Mouse (Mus musculus) liver, adult 2 months (tissue): ENCODE measurements around the gene H60b. TPM values are rescaled to one million over a fixed set of nuclear protein-coding genes. Genes with fewer than 3 reads are reported as not detected.
A peak's percentile ranks its signal among the peaks of the same experiment; 100 is the strongest.
"Not testable (repeated sequence)": the region's sequence is repeated elsewhere in the genome, so short reads cannot be mapped to it uniquely, and the experiment has no call there.

Source experiments
- DNase-seq: peaks from one replicate; pipeline ENCODE4 v3.0.0-alpha.2; 2011; ENCODE audit warnings: low read depth, low spot score; ENCODE audit errors: extremely low read depth
- H3K27ac ChIP-seq: fragments of 200-500 bp; replicated peaks from 2 replicates; pipeline ENCODE4 v1.5.1; 2012; ENCODE audit warnings: low read depth, mild to moderate bottlenecking, control low read depth, inconsistent platforms, low read length; ENCODE audit not compliant: insufficient read depth
- H3K27me3 ChIP-seq: fragments of 200-500 bp; 2 replicates; pipeline ENCODE4 v1.6.1; 2012; ENCODE audit warnings: mild to moderate bottlenecking, moderate library complexity, low read length, inconsistent platforms; ENCODE audit not compliant: control insufficient read depth, insufficient read depth
- H3K36me3 ChIP-seq: fragments of 200-500 bp; 2 replicates; pipeline ENCODE4 v1.6.1; 2012; ENCODE audit warnings: low read length, inconsistent platforms; ENCODE audit not compliant: control insufficient read depth, insufficient read depth
- H3K4me1 ChIP-seq: fragments of 200-500 bp; 2 replicates; pipeline ENCODE4 v1.6.1; 2011; ENCODE audit warnings: low read length; ENCODE audit not compliant: control insufficient read depth, insufficient read depth
- H3K4me3 ChIP-seq: fragments of 200-500 bp; 2 replicates; pipeline ENCODE4 v1.5.1; 2011; ENCODE audit warnings: low read depth, mild to moderate bottlenecking, control low read depth, low read length, moderate library complexity; ENCODE audit not compliant: insufficient read depth
- H3K79me2 ChIP-seq: fragments of 200-500 bp; 2 replicates; pipeline ENCODE4 v1.6.1; 2012; ENCODE audit warnings: inconsistent platforms, mild to moderate bottlenecking, low read length, moderate library complexity; ENCODE audit not compliant: control insufficient read depth, insufficient read depth
- H3K9ac ChIP-seq: fragments of 200-500 bp; 2 replicates; pipeline ENCODE4 v1.6.1; 2012; ENCODE audit warnings: low read depth, mild to moderate bottlenecking, control low read depth, inconsistent platforms, low read length
- WGBS: fragments of 180-500 bp; shearing (Covaris S2); methylation state at CpG from one replicate; pipeline ENCODE4 v1.1.7; 2018; 5-methylcytosine and 5-hydroxymethylcytosine counted together
- polyA plus RNA-seq: library from polyadenylated mRNA; depleted of rRNA; stranded (reverse); fragments of >200 nt; gene quantifications from 2 replicates; pipeline ENCODE4 v1.2.3, GENCODE M21; 2012
- total RNA-seq: library from RNA; depleted of rRNA; stranded (reverse); fragments of >200 nt; gene quantifications from 2 replicates; pipeline ENCODE4 v1.2.3, GENCODE M21; 2014

The H60b gene
- total and polyA plus RNA-seq, 2 experiments, result 0.09 TPM; not detected in 1

DNA sequence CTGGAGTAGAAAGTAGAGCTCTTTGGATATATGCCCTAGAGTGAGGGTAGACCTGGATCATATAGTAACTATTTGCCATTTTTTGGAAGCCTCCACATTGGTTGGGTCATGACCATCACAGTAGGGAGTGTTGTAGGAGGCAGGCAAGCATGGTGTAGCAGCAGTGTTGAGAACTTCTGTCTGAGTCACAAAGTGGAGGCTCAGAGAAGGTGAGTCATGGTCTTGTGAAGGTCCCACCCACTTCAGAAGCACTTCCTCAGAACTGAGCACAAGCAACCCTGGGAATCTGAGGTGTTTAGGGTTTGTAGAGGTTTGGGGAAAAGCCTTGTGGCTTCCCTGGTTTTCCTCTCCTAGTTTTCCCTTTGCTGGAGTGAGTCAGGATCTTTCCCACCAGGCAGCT lies 10.7 kb downstream of the H60b start:
- H3K9ac ChIP-seq, H3K79me2 ChIP-seq, DNase-seq, H3K4me3 ChIP-seq, H3K36me3 ChIP-seq, H3K27ac ChIP-seq, H3K27me3 ChIP-seq, H3K4me1 ChIP-seq: not testable (repeated sequence)

DNA sequence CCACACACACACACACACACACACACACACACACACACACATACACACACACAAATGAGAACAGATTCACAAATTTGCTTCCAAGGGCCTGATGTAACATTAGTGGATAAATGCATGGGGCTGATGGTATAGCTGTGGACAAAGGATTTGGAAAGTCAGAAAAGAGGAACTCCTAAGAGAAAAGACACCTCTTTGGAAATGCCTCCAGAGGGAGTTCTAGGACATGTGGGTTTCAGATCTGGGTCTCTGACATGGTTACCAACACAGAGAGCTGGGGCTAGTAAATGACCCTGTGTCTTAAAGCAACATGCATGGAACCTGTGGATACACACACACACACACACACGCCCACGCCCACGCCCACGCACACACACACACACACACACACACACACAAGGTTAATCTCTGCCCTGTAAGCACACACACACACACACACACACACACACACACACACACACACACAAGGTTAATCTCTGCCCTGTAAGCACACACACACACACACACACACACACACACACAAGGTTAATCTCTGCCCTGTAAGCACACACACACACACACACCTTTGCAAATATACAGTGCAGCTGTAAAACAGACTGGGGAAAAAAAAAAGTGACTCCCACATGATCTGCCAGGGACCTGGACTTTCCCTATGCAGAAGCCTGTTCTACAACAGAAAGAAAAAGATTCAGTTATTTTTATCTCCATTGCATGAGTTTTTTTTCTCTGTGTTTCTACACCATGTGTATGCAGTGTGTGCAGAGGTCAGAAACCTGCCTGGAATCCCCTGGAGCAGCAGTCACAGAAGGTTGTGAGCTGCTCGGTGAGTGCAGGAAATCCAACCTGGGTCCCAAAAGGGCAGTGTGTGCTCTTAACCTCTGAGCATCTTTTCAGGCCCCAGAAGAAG lies 14.3 kb downstream of the H60b start:
- not testable (repeated sequence) for H3K9ac ChIP-seq, H3K36me3 ChIP-seq, H3K4me1 ChIP-seq, H3K4me3 ChIP-seq, H3K27me3 ChIP-seq, H3K79me2 ChIP-seq, H3K27ac ChIP-seq, DNase-seq
- WGBS, result 27% methylated on average over 5 of the region's 5 CpGs

DNA sequence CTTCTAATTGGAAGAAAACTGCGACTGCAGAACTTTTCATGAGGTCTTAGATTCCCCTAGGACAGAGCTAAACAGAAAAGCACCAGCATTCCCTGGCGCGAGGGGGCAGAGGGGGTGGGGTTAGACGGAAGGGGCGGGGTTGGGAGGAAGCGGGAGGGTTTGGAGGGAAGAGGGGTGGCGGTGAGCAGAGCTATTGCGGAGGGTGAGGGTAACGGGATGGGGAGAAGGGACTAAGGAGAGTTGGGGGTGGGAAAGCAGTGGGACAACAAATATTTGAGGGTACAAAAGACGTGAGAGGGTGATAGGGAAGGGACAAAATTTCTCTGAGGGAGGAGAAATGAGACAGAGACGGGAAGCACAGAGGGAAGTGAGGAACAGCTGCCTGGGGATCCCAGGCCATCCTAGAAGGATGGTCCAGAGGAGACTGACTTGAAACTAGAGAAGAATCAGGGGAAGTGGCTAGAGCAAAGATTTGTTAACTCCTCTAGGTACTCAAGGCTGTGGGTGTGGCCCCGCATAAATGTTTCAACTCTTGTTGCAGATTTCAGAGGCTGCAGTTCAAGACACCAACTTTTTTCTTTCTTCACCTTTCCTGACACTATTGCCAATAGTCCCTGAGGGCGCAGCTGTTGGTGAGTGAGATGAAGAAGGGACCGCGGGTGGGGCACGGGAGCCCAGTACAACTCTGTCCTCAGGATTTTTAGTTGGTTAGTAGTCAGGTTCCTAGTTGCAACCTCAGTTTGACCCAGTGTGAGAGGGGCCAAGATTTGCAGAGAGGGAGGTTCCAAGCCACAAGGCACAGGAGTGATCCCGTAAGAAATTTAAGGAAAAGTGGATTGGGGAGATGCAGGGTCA lies 15.2 kb downstream of the H60b start:
- H3K4me3 ChIP-seq, H3K9ac ChIP-seq, H3K79me2 ChIP-seq, H3K36me3 ChIP-seq, DNase-seq, H3K27me3 ChIP-seq, H3K27ac ChIP-seq, H3K4me1 ChIP-seq: not testable (repeated sequence)
- 23% methylated on average over 12 of the region's 17 CpGs for WGBS

DNA sequence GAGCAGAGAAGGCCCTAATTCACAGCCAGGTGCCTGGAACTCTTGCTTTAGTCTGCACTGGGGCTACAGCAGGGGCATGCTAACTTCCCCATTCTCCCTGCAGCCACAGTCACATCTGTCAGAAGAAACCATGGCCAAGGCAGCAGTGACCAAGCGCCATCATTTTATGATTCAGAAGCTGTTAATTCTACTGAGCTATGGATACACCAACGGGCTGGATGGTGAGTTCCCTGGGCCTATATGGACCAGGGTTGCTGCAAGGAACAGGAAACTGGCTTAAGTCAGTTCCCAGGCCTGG lies 15.8 kb downstream of the H60b start:
- DNase-seq, result not testable (repeated sequence)
- 82% methylated on average over 2 of the region's 2 CpGs for WGBS

DNA sequence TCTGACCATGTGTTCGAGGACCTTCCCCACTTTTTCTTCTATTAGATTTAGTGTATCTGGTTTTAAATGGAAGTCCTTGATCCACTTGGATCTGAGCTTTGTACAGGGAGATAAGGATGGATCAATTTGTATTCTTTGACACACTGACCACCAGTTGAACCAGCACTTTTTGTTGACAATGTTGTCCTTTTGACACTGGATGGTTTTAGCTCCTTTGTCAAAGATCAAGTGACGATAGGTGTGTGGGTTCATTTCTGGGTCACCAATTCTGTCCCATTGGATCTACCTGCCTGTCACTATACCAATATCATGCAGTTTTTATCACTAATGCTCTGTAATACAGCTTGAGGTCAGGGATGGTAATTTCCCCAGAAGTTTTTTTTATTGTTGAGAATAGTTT lies 18.1 kb downstream of the H60b start:
- H3K4me3 ChIP-seq, H3K4me1 ChIP-seq, H3K9ac ChIP-seq, H3K27me3 ChIP-seq, H3K79me2 ChIP-seq, H3K27ac ChIP-seq, H3K36me3 ChIP-seq: not testable (repeated sequence)
- WGBS, result 23% methylated on average over 2 of the region's 2 CpGs
- peak; percentile 82 for DNase-seq

More for the DNA sequence above, 15.8 kb downstream of the H60b start:
- not testable (repeated sequence) for H3K9ac ChIP-seq, H3K27me3 ChIP-seq, H3K79me2 ChIP-seq, H3K36me3 ChIP-seq, H3K4me1 ChIP-seq, H3K4me3 ChIP-seq, H3K27ac ChIP-seq

GRCm38 (mm10) chr10:22191035-22191434 lies 32.6 kb downstream of the H60b start:
- whole genome bisulfite sequencing, result 12% methylated on average over 10 of the region's 10 CpGs

DNA sequence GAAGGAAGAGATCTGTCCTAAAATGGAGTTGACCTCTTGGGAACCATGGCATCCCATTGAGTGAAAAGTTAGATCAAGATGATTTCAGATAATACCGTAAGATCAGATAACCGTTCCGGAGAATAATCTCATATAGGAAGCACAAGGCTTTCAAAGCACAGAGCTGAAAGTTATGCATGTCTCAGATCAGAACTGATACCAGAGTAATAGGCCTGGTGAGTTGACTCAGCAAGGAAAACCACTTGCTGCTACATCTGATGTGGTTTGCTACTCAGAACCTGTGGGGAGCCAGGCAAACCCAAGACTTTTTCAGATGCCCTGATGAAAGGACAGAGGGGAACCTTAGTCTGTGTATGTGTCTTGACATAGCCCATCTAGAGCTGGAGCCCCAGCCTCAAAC lies 43.0 kb downstream of the H60b start:
- 80% methylated on average over 2 of the region's 3 CpGs for WGBS

More at GRCm38 (mm10) chr10:22191035-22191434, 32.6 kb downstream of the H60b start:
- DNase-seq, H3K9ac ChIP-seq, H3K79me2 ChIP-seq, H3K27me3 ChIP-seq, H3K27ac ChIP-seq, H3K4me3 ChIP-seq, H3K36me3 ChIP-seq, H3K4me1 ChIP-seq: not testable (repeated sequence)

DNA sequence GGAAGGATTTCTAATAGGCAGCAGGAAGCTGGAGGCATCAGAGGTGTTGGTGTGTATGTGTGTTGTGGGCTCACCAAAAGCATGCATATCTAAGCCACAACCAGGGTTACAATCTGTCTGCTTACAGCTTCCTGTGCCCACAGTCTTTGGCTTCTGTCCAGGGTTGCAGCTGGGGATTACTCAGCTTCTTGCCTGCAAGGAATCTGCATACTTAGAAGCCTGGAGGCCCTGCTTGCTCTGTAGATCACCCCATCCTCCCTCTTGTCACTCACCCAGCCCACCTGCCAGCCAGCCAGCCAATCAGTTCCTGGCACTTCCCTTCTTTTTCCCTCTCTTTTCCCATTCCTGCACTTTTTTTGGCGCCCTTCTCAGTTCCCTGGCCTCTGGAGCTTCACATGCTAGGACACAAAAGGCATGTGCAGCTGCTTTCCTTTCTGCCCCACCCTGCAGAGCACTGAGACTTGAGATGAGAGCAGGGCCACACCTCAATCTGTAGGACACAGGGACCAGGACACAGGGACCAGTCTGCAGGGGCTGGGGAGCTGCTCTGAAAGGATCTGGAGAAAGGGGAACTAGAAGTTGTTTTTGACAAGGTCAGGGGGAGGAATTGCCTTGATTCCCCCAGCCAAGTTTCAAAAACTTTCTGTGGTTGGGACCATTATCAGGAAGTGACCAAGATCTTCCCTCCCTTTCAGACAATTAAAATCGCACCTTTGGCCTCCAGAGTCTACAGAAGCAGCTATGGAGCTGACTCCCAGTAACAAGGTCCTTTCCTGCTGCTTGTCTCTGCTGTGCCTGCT lies 44.6 kb downstream of the H60b start:
- H3K79me2 ChIP-seq, DNase-seq, H3K36me3 ChIP-seq, H3K27ac ChIP-seq, H3K27me3 ChIP-seq, H3K4me1 ChIP-seq, H3K4me3 ChIP-seq, H3K9ac ChIP-seq: not testable (repeated sequence)
- no CpG with 5 or more reads among the region's 2 CpGs for WGBS

More for the DNA sequence above, 43.0 kb downstream of the H60b start:
- H3K79me2 ChIP-seq, H3K27ac ChIP-seq, DNase-seq, H3K4me1 ChIP-seq, H3K9ac ChIP-seq, H3K36me3 ChIP-seq, H3K4me3 ChIP-seq, H3K27me3 ChIP-seq: not testable (repeated sequence)
